Mouse (Mus musculus): ENCODE results near the gene Fsd1. TPM values are rescaled to one million over a fixed set of nuclear protein-coding genes. Genes with fewer than 3 reads are reported as not detected.
"Not testable (repeated sequence)": the region's sequence is repeated elsewhere in the genome, so short reads cannot be mapped to it uniquely, and the experiment has no call there.

The Fsd1 gene
- polyA plus RNA-seq (2015; fragmentation: Nextera tagmentation; extraction: Ambion mirVana): 9.9 and 13.9 TPM in 2 replicates

DNA sequence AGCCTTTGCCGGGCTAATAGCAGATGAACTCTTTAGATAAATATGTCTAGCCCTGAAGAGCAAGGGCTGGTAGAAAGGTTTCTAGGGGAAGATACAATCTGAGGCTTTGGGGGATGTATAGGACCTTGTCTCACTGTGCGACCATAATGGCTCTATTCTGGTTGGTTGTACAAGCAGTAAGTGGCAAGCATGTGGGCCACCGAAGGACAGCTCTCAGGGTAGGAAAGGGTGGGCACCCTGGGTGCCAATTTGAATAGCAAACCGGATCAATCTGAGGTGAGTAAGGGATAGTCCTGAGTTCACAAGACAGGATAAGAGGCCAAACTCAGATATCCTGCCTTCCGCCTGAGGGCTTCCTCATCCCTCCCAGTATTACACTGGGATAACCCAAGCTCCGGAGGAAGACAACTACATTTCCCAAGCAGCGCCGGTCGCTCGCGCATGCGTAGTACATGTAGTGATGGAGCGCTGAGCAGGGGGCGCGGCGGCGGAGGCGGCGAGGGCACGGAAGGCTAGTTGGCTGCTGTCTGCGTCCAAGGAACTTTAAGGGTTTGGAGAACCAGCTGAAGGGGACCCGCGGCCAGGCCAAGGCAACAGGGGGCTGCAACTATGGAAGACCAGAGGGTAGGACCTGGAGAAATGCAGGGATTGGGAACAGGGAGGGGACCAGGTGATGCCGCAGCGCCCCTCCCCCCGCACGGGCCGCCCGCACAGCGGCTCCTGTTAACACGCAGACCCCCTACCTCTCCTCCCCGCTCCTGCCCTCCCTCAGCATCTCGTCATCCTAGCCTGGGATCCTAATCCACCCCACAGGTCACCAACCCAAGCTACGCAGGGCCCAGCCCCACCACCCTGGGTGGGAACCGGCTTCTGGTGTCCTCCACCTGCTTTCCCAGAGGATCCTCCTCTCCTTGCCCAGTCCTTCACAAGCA, at the start of gene Fsd1:
TSS of gene Fsd1 (plus strand) at position 480 of the 932 bp plus-strand sequence.
- H3K9ac ChIP-seq (ENCODE audit: low read length): peak within 1 kb of the TSS; percentile 46
- peak within 1 kb of the TSS; percentile 64 for H3K4me2 ChIP-seq (ENCODE audit: low read depth, low read length)
- H3K36me3 ChIP-seq (ENCODE audit: control insufficient read depth, insufficient read depth, low read length): no peaks in the 10 kb centered on the region
- no peaks in the 10 kb centered on the region for H3K27me3 ChIP-seq (ENCODE audit: control insufficient read depth, insufficient read depth, low read length)
- H3K27ac ChIP-seq (ENCODE audit: low read length): no peak within 1 kb of the TSS
- 0 out of 2 replicates have a peak, but pooled peaks cover 7% of the 10 kb centered on the region for H3K4me1 ChIP-seq (ENCODE audit: control insufficient read depth, insufficient read depth, low read length)
- ATAC-seq (ENCODE audit: insufficient read depth, low FRiP score): peak; percentile 22
- H3K9me3 ChIP-seq (replicated peaks; ENCODE audit: control insufficient read depth, low read length): no peaks in the 10 kb centered on the region
- whole genome bisulfite sequencing: 7% methylated on average over 35 of the region's 35 CpGs
- peak within 1 kb of the TSS; percentile 51 for H3K4me3 ChIP-seq (replicated peaks; ENCODE audit: low read length)

DNA sequence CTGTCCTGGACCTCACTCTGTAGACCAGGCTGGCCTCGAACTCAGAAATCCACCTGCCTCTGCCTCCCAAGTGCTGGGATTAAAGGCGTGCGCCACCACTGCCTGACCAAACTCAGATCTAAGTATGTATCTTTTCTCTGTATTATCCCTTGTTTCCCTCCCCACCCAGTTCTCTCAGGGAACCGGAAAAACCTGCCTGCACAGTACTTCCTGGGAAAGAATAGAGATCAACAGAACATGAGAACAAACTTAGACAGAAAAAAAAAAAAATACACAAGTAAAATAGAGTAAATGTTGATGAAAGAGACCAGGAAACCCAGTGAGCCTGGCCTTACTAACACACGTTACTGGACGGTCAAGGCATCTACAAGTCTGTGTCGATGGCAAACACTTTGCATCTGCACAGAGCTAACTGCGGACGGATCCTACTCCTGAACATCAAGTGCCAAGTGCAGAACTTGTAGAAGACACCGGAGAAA, 41.9 kb upstream of the Fsd1 start:
- peak overlapping the region; percentile 60 for H3K9ac ChIP-seq (ENCODE audit: low read length)
- 22% methylated on average over 10 of the region's 10 CpGs for WGBS

GRCm38 (mm10) chr17:55944866-55945682, 41.2 kb upstream of the Fsd1 start:
- not testable (repeated sequence) for H3K9me3 ChIP-seq (replicated peaks; ENCODE audit: control insufficient read depth, low read length); H3K36me3 ChIP-seq (ENCODE audit: control insufficient read depth, insufficient read depth, low read length); H3K27me3 ChIP-seq (ENCODE audit: control insufficient read depth, insufficient read depth, low read length); H3K4me1 ChIP-seq (ENCODE audit: control insufficient read depth, insufficient read depth, low read length)
- H3K9ac ChIP-seq (ENCODE audit: low read length): peak overlapping the region; percentile 74
- peak overlapping the region; percentile 58 for H3K4me3 ChIP-seq (replicated peaks; ENCODE audit: low read length)
- peak; percentile 96 for ATAC-seq (ENCODE audit: insufficient read depth, low FRiP score)
- peak overlapping the region; percentile 92 for H3K27ac ChIP-seq (ENCODE audit: low read length)
- under 1% methylated on average over 52 of the region's 56 CpGs for WGBS
- peak overlapping the region; percentile 89 for H3K4me2 ChIP-seq (ENCODE audit: low read depth, low read length)

More for the DNA sequence above, 41.9 kb upstream of the Fsd1 start:
- H3K9me3 ChIP-seq (replicated peaks; ENCODE audit: control insufficient read depth, low read length); H3K36me3 ChIP-seq (ENCODE audit: control insufficient read depth, insufficient read depth, low read length); H3K4me1 ChIP-seq (ENCODE audit: control insufficient read depth, insufficient read depth, low read length); H3K27me3 ChIP-seq (ENCODE audit: control insufficient read depth, insufficient read depth, low read length): not testable (repeated sequence)
- H3K27ac ChIP-seq (ENCODE audit: low read length): peak overlapping the region; percentile 92
- H3K4me2 ChIP-seq (ENCODE audit: low read depth, low read length): peak overlapping the region; percentile 89
- peak overlapping the region; percentile 58 for H3K4me3 ChIP-seq (replicated peaks; ENCODE audit: low read length)
- peak; percentile 10; the same call in 1 of the 2 replicates for ATAC-seq (ENCODE audit: insufficient read depth, low FRiP score)

DNA sequence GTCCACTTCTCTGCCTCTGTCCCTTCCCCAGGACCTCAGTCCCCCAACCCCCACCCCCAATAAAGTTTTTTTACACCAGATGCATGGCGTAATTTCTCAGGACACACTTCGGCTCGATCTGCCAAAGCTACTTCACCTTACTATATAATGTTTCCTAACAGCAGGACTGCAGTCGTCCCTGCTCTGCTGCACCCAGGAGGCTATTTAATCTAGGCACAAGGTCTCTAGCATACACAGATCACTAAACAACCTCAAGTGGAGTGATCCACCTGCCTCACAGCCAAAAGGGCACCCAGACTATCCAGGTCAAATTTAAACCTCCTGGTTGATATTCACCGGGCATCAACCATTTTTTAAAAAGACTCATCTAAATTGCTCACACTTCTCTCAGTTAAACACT, 40.6 kb upstream of the Fsd1 start:
- peak overlapping the region; percentile 89 for H3K4me2 ChIP-seq (ENCODE audit: low read depth, low read length)
- H3K9ac ChIP-seq (ENCODE audit: low read length): peak overlapping the region; percentile 74
- H3K4me1 ChIP-seq (ENCODE audit: control insufficient read depth, insufficient read depth, low read length): no peaks in the 10 kb centered on the region
- no peaks in the 10 kb centered on the region for H3K36me3 ChIP-seq (ENCODE audit: control insufficient read depth, insufficient read depth, low read length)
- no peaks in the 10 kb centered on the region for H3K9me3 ChIP-seq (replicated peaks; ENCODE audit: control insufficient read depth, low read length)
- ATAC-seq (ENCODE audit: insufficient read depth, low FRiP score): no peak
- H3K27ac ChIP-seq (ENCODE audit: low read length): peak overlapping the region; percentile 92
- H3K4me3 ChIP-seq (replicated peaks; ENCODE audit: low read length): peak overlapping the region; percentile 58
- 26% methylated on average over 5 of the region's 5 CpGs for WGBS
- no peaks in the 10 kb centered on the region for H3K27me3 ChIP-seq (ENCODE audit: control insufficient read depth, insufficient read depth, low read length)

DNA sequence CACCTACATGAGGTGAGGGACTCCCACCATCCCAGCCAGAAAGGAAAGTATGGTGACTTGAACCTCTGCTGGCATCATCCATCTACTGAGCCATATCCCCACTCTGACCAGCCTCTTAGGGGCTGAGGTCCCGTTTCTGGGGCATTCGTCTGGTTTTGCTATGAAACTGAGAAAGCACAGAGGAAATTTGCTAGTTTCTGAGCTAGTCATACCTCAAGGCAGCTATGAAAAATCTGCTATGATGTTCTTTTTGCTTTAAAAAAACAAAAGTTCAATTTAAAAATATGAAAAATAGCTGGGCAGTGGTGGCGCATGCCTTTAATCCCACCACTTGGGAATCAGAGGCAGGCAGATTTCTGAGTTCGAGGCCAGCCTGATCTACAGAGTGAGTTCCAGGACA, 37.7 kb upstream of the Fsd1 start:
- no peaks in the 10 kb centered on the region for H3K4me1 ChIP-seq (ENCODE audit: control insufficient read depth, insufficient read depth, low read length)
- no peak overlapping the region for H3K27ac ChIP-seq (ENCODE audit: low read length)
- H3K9ac ChIP-seq (ENCODE audit: low read length): no peak overlapping the region
- no peak overlapping the region for H3K4me3 ChIP-seq (replicated peaks; ENCODE audit: low read length)
- H3K36me3 ChIP-seq (ENCODE audit: control insufficient read depth, insufficient read depth, low read length): no peaks in the 10 kb centered on the region
- 85% methylated on average over 4 of the region's 4 CpGs for WGBS
- no peak overlapping the region for H3K4me2 ChIP-seq (ENCODE audit: low read depth, low read length)
- no peaks in the 10 kb centered on the region for H3K27me3 ChIP-seq (ENCODE audit: control insufficient read depth, insufficient read depth, low read length)
- H3K9me3 ChIP-seq (replicated peaks; ENCODE audit: control insufficient read depth, low read length): no peaks in the 10 kb centered on the region
- ATAC-seq (ENCODE audit: insufficient read depth, low FRiP score): no peak

DNA sequence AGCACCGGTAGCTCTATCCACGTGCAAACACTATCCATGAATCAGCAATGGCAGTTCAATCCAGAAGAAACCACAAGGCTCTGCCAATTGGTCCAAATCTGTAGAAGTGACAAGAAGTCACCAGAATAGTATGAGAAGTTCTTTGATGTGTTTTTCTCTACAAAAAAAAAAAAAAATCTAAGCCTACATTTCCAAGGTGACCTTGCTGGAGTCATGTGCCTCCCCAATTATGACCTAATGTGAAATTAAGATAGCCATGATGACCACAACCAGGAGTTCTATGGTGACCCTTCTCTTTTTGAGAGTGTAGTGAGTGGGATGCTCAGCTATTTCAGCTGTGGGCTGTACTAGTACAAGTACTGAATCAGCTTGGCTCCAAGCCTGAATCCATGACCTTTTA, 36.9 kb upstream of the Fsd1 start, which contains the start of gene Zfp119b:
TSS of gene Zfp119b (minus strand) at position 101 of the 400 bp plus-strand sequence.
- Histone ChIP-seq H3K4me2 (ENCODE audit: low read depth, low read length) (no peak within 1 kb of the TSS), H3K27ac (ENCODE audit: low read length) (no peak within 1 kb of the TSS), H3K36me3 (ENCODE audit: control insufficient read depth, insufficient read depth, low read length) (no peaks in the 10 kb centered on the region), H3K4me3 (replicated peaks; ENCODE audit: low read length) (no peak within 1 kb of the TSS), H3K4me1 (ENCODE audit: control insufficient read depth, insufficient read depth, low read length) (no peaks in the 10 kb centered on the region), H3K9ac (ENCODE audit: low read length) (no peak within 1 kb of the TSS), H3K27me3 (ENCODE audit: control insufficient read depth, insufficient read depth, low read length) (no peaks in the 10 kb centered on the region), H3K9me3 (replicated peaks; ENCODE audit: control insufficient read depth, low read length) (no peaks in the 10 kb centered on the region)
- no peak for ATAC-seq (ENCODE audit: insufficient read depth, low FRiP score)
- WGBS: 79% methylated on average over 2 of the region's 2 CpGs

DNA sequence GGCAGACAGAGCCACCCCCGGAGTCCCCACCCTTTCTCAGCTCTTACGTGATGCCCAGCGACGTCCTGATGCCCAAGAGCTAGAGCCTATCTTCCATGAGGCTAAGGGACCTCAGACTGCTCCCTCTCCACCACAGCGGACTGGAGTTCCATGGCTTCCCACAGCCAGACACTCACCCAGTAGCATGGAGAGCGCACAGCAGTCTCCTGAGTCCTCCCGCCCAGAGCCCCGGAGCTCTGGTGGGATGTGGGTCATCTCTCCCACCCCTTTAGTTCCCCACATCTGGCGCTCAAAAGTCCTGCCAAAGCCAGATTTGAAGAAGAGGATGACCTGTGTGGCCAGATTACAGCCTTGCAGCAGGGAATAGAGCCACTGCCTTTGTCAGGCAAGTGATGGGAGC, 35.7 kb upstream of the Fsd1 start:
- WGBS: 72% methylated on average over 9 of the region's 9 CpGs

DNA sequence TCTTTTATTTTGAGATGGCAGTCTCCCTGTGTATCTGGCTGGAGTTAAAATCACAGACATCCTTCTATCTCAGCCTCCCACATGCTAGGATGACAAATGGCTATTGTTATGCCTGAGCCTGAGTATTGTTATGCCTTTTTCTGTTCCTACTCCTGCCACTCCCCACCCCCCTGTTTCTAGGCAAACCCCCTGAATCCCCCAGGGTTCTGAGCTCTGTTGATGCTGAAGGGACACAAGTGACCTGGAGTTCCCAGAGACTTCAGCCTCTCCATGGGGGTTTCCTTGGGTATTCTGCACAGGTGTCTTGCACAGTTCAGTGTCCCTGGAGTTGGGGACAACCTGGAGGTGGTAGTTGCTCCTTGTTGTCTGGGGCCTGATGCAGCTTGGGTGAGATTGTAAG, 34.3 kb upstream of the Fsd1 start:
- H3K4me1 ChIP-seq (ENCODE audit: control insufficient read depth, insufficient read depth, low read length): no peaks in the 10 kb centered on the region; the same call in 1 of the 2 replicates
- H3K9me3 ChIP-seq (replicated peaks; ENCODE audit: control insufficient read depth, low read length): no peaks in the 10 kb centered on the region

More for the DNA sequence above, 35.7 kb upstream of the Fsd1 start:
- H3K9ac ChIP-seq (ENCODE audit: low read length): no peak overlapping the region
- H3K4me1 ChIP-seq (ENCODE audit: control insufficient read depth, insufficient read depth, low read length): no peaks in the 10 kb centered on the region
- H3K9me3 ChIP-seq (replicated peaks; ENCODE audit: control insufficient read depth, low read length): no peaks in the 10 kb centered on the region
- H3K27ac ChIP-seq (ENCODE audit: low read length): no peak overlapping the region
- H3K36me3 ChIP-seq (ENCODE audit: control insufficient read depth, insufficient read depth, low read length): no peaks in the 10 kb centered on the region
- H3K27me3 ChIP-seq (ENCODE audit: control insufficient read depth, insufficient read depth, low read length): no peaks in the 10 kb centered on the region; the same call in 1 of the 2 replicates
- H3K4me3 ChIP-seq (replicated peaks; ENCODE audit: low read length): no peak overlapping the region
- no peak overlapping the region for H3K4me2 ChIP-seq (ENCODE audit: low read depth, low read length)
- ATAC-seq (ENCODE audit: insufficient read depth, low FRiP score): no peak

More for the DNA sequence above, 34.3 kb upstream of the Fsd1 start:
- Histone ChIP-seq H3K9ac (ENCODE audit: low read length) (no peak overlapping the region), H3K4me3 (replicated peaks; ENCODE audit: low read length) (no peak overlapping the region), H3K4me2 (ENCODE audit: low read depth, low read length) (no peak overlapping the region), H3K27ac (ENCODE audit: low read length) (no peak overlapping the region), H3K27me3 (ENCODE audit: control insufficient read depth, insufficient read depth, low read length) (no peaks in the 10 kb centered on the region; the same call in 1 of the 2 replicates), H3K36me3 (ENCODE audit: control insufficient read depth, insufficient read depth, low read length) (no peaks in the 10 kb centered on the region)
- no peak for ATAC-seq (ENCODE audit: insufficient read depth, low FRiP score)
